Mouse (Mus musculus) heart, postnatal 14 days (tissue): ENCODE data around the gene Fam107b. TPM values are rescaled to one million over a fixed set of nuclear protein-coding genes. Genes with fewer than 3 reads are reported as not detected.

Source experiments
- DNase-seq, 2 experiments: peaks; one replicate each; pipeline ENCODE4 v3.0.0; 2021 to 2022
- intact Hi-C: fragments of 180-260 bp; cut with DNase I; formaldehyde crosslinking; loops from one replicate; pipeline ENCODE4 v1.15.1; 2025
- total RNA-seq, 2 experiments: library from RNA; stranded (reverse); gene quantifications; 2 replicates each; pipeline ENCODE4 v1.2.3; 2021

Gene Fam107b
- total RNA-seq, 2 experiments from 2014 or later: 10.2 to 14.1 TPM

- DNase-seq: no peak
- intact Hi-C loops: loop anchor here (5.0 kb wide), 1 partner anchor 54 kb away; no protein-coding TSS in a partner anchor
Measured at GRCm38 (mm10) chr2:3765957-3766783, 195.9 kb downstream of the Fam107b start.

- intact Hi-C loops: loop anchor here (1.0 to 5.0 kb wide), 2 partner anchors 57 to 223 kb away; no protein-coding TSS in a partner anchor
- DNase-seq: peak; percentile 72 to 83
Measured at GRCm38 (mm10) chr2:3769260-3769659, 199.0 kb downstream of the Fam107b start.

- intact Hi-C loops: loop anchor here (1.0 to 5.0 kb wide), 3 partner anchors 58 to 224 kb away; no protein-coding TSS in a partner anchor
- no peak for DNase-seq
Measured at GRCm38 (mm10) chr2:3769786-3770318, 199.6 kb downstream of the Fam107b start.

- intact Hi-C loops: loop anchor here (5.0 kb wide), 1 partner anchor 143 kb away; no protein-coding TSS in a partner anchor
- no peak for DNase-seq
Measured at GRCm38 (mm10) chr2:3770383-3770782, 200.1 kb downstream of the Fam107b start.

- intact Hi-C loops: loop anchor here (5.0 kb wide), 1 partner anchor 144 kb away; no protein-coding TSS in a partner anchor
- DNase-seq: no peak
Measured at GRCm38 (mm10) chr2:3771483-3771882, 201.2 kb downstream of the Fam107b start.

GRCm38 (mm10) chr2:3773089-3773488 lies 202.8 kb downstream of the Fam107b start:
- intact Hi-C loops: loop anchor here (5.0 kb wide), 1 partner anchor 146 kb away; no protein-coding TSS in a partner anchor
- no peak for DNase-seq

- intact Hi-C loops: no loop called here
- DNase-seq: no peak
Measured at GRCm38 (mm10) chr2:3775569-3775968, 205.3 kb downstream of the Fam107b start.

GRCm38 (mm10) chr2:3776045-3776444 lies 205.8 kb downstream of the Fam107b start:
- no peak for DNase-seq
- intact Hi-C loops: no loop called here

- no peak for DNase-seq
- intact Hi-C loops: no loop called here
Measured at GRCm38 (mm10) chr2:3777696-3778095, 207.4 kb downstream of the Fam107b start.

- DNase-seq: no peak
- intact Hi-C loops: no loop called here
Measured at GRCm38 (mm10) chr2:3785546-3785945, 215.3 kb downstream of the Fam107b start.

- DNase-seq: no peak
- intact Hi-C loops: no loop called here
Measured at GRCm38 (mm10) chr2:3787752-3788423, 217.6 kb downstream of the Fam107b start.

GRCm38 (mm10) chr2:3788424-3788786 lies 218.1 kb downstream of the Fam107b start:
- intact Hi-C loops: no loop called here
- DNase-seq: no peak

GRCm38 (mm10) chr2:3796543-3796942 lies 226.3 kb downstream of the Fam107b start:
- DNase-seq: no peak
- intact Hi-C loops: no loop called here

GRCm38 (mm10) chr2:3799767-3800554 lies 229.7 kb downstream of the Fam107b start:
- peak; percentile 31 to 58 for DNase-seq
- intact Hi-C loops: loop anchor here (1.0 to 2.0 kb wide), 2 partner anchors 254 to 451 kb away; no protein-coding TSS in a partner anchor

GRCm38 (mm10) chr2:3800555-3800878 lies 230.2 kb downstream of the Fam107b start:
- intact Hi-C loops: loop anchor here (1.0 to 2.0 kb wide), 2 partner anchors 254 to 452 kb away; no protein-coding TSS in a partner anchor
- DNase-seq: no peak

- no peak for DNase-seq
- intact Hi-C loops: no loop called here
Measured at GRCm38 (mm10) chr2:3805742-3806141, 235.5 kb downstream of the Fam107b start.

- intact Hi-C loops: no loop called here
- DNase-seq: no peak
Measured at GRCm38 (mm10) chr2:3810321-3810720, 240.0 kb downstream of the Fam107b start.

- peak; percentile 18 to 44 for DNase-seq
- intact Hi-C loops: loop anchor here (5.0 kb wide), 1 partner anchor 676 kb away; no protein-coding TSS in a partner anchor
Measured at GRCm38 (mm10) chr2:3816142-3816609, 245.9 kb downstream of the Fam107b start.

GRCm38 (mm10) chr2:3817626-3818025 lies 247.3 kb downstream of the Fam107b start:
- intact Hi-C loops: loop anchor here (5.0 kb wide), 1 partner anchor 675 kb away; no protein-coding TSS in a partner anchor
- no peak for DNase-seq
